Mouse (Mus musculus) midbrain, embryonic 12.5 days (tissue): ENCODE data around the gene Cs. TPM values are rescaled to one million over a fixed set of nuclear protein-coding genes. Genes with fewer than 3 reads are reported as not detected.

Source experiments
- ATAC-seq: fragments of 200-750 bp; cut with Nextera tagmentation; 2 replicates; pipeline ENCODE4 v1.8.0; 2017; ENCODE audit warnings: low read depth, moderate TSS enrichment, moderate library complexity; ENCODE audit not compliant: low FRiP score
- H3K27ac ChIP-seq: fragments of 300-500 bp; sonication (generic); replicated peaks from 2 replicates; pipeline ENCODE4 v1.5.1; 2016; ENCODE audit warnings: mild to moderate bottlenecking
- H3K27me3 ChIP-seq: fragments of 300-500 bp; sonication (generic); 2 replicates; pipeline ENCODE4 v1.6.1; 2016; ENCODE audit warnings: mild to moderate bottlenecking
- H3K36me3 ChIP-seq: fragments of 300-500 bp; sonication (generic); 2 replicates; pipeline ENCODE4 v1.6.1; 2016
- H3K4me1 ChIP-seq: fragments of 300-500 bp; sonication (generic); 2 replicates; pipeline ENCODE4 v1.6.1; 2016
- H3K4me2 ChIP-seq: fragments of 300-500 bp; sonication (generic); replicated peaks from 2 replicates; pipeline ENCODE4 v1.6.1; 2016; ENCODE audit warnings: mild to moderate bottlenecking, moderate library complexity
- H3K4me3 ChIP-seq: fragments of 300-500 bp; sonication (generic); 2 replicates; pipeline ENCODE4 v1.5.1; 2016; ENCODE audit warnings: mild to moderate bottlenecking
- H3K9ac ChIP-seq: fragments of 300-500 bp; sonication (generic); replicated peaks from 2 replicates; pipeline ENCODE4 v1.6.1; 2016; ENCODE audit warnings: mild to moderate bottlenecking, moderate library complexity
- H3K9me3 ChIP-seq: fragments of 300-500 bp; sonication (generic); 2 replicates; pipeline ENCODE4 v1.6.1; 2016; ENCODE audit warnings: mild to moderate bottlenecking
- WGBS: fragments of 180-500 bp; shearing (Covaris S2); methylation state at CpG from one replicate; pipeline ENCODE4 v1.1.7; 2016; 5-methylcytosine and 5-hydroxymethylcytosine counted together
- polyA plus RNA-seq: library from polyadenylated mRNA; unstranded; fragments of >200 nt; fragmentation: Nextera tagmentation; extraction: Ambion mirVana; gene quantifications from 2 replicates; pipeline ENCODE4 v1.2.1, GENCODE M21; 2016

The Cs gene
- polyA plus RNA-seq, 1 experiment from 2014 or later, result 209 TPM

- H3K4me1 ChIP-seq, result peaks cover 21% of the 10 kb centered on the region
- peak overlapping the region; percentile 21; the same call in 1 of the 2 replicates for H3K9ac ChIP-seq
Observed at GRCm38 (mm10) chr10:128397466-128397865, 59.9 kb downstream of the Cs start.

GRCm38 (mm10) chr10:128400338-128400737, 62.8 kb downstream of the Cs start:
- WGBS, result 39% methylated on average over 5 of the region's 5 CpGs
- no peak for ATAC-seq
- peaks cover 13% of the 10 kb centered on the region for H3K4me1 ChIP-seq
- no peaks in the 10 kb centered on the region for H3K9me3 ChIP-seq
- H3K4me3 ChIP-seq, result no peak overlapping the region
- H3K36me3 ChIP-seq, result peaks cover 17% of the 10 kb centered on the region
- no peaks in the 10 kb centered on the region for H3K27me3 ChIP-seq
- no peak overlapping the region for H3K9ac ChIP-seq
- no peak overlapping the region for H3K4me2 ChIP-seq
- H3K27ac ChIP-seq, result 0 out of 2 replicates have a peak overlapping the region, but pooled peaks have one; percentile 6

More at GRCm38 (mm10) chr10:128397466-128397865, 59.9 kb downstream of the Cs start:
- no peaks in the 10 kb centered on the region for H3K27me3 ChIP-seq
- H3K4me2 ChIP-seq, result no peak overlapping the region
- H3K36me3 ChIP-seq, result peaks cover 28% of the 10 kb centered on the region
- WGBS, result 68% methylated on average over 7 of the region's 7 CpGs
- no peak overlapping the region for H3K4me3 ChIP-seq
- no peaks in the 10 kb centered on the region for H3K9me3 ChIP-seq
- peak overlapping the region; percentile 54; the same call in 1 of the 2 replicates for H3K27ac ChIP-seq
- ATAC-seq, result peak; percentile 7; the same call in 1 of the 2 replicates

- Histone ChIP-seq H3K9ac (no peak within 1 kb of the TSS), H3K27me3 (no peaks in the 10 kb centered on the region), H3K9me3 (no peaks in the 10 kb centered on the region), H3K4me1 (peaks cover 13% of the 10 kb centered on the region), H3K27ac (0 out of 2 replicates have a peak within 1 kb of the TSS, but pooled peaks have one; percentile 6), H3K4me3 (no peak within 1 kb of the TSS), H3K36me3 (peaks cover 24% of the 10 kb centered on the region), H3K4me2 (no peak within 1 kb of the TSS)
- 26% methylated on average over 2 of the region's 2 CpGs for WGBS
- ATAC-seq, result no peak
Observed at GRCm38 (mm10) chr10:128401056-128401455, 63.5 kb downstream of the Cs start, which contains the start of gene Slc39a5. Gene Slc39a5 (minus strand): TSS chr10:128401229.

- peaks cover 26% of the 10 kb centered on the region for H3K36me3 ChIP-seq
- 80% methylated on average over 9 of the region's 9 CpGs for WGBS
- peaks cover 13% of the 10 kb centered on the region for H3K4me1 ChIP-seq
- H3K27ac ChIP-seq, result no peak overlapping the region
- no peak overlapping the region for H3K4me2 ChIP-seq
- no peaks in the 10 kb centered on the region for H3K9me3 ChIP-seq
- no peak overlapping the region for H3K9ac ChIP-seq
- no peak overlapping the region for H3K4me3 ChIP-seq
- no peak for ATAC-seq
- no peaks in the 10 kb centered on the region for H3K27me3 ChIP-seq
Observed at GRCm38 (mm10) chr10:128401638-128402037, 64.1 kb downstream of the Cs start.

GRCm38 (mm10) chr10:128403931-128404330, 66.4 kb downstream of the Cs start:
- H3K27me3 ChIP-seq, result no peaks in the 10 kb centered on the region
- H3K27ac ChIP-seq, result no peak overlapping the region
- H3K9ac ChIP-seq, result no peak overlapping the region
- peaks cover 10% of the 10 kb centered on the region for H3K4me1 ChIP-seq
- WGBS, result 96% methylated on average over 7 of the region's 7 CpGs
- H3K4me3 ChIP-seq, result no peak overlapping the region
- no peak overlapping the region for H3K4me2 ChIP-seq
- H3K36me3 ChIP-seq, result peaks cover 36% of the 10 kb centered on the region
- ATAC-seq, result no peak
- no peaks in the 10 kb centered on the region for H3K9me3 ChIP-seq

GRCm38 (mm10) chr10:128408591-128409535, 71.3 kb downstream of the Cs start:
- Histone ChIP-seq H3K9ac (peak overlapping the region; percentile 73), H3K4me1 (peaks cover 41% of the 10 kb centered on the region), H3K27me3 (no peaks in the 10 kb centered on the region), H3K36me3 (peaks cover 34% of the 10 kb centered on the region), H3K4me2 (peak overlapping the region; percentile 81), H3K9me3 (no peaks in the 10 kb centered on the region), H3K4me3 (peak overlapping the region; percentile 96), H3K27ac (peak overlapping the region; percentile 83)
- 21% methylated on average over 35 of the region's 35 CpGs for WGBS
- no peak; the same call in none of the 2 replicates for ATAC-seq

- Histone ChIP-seq H3K9me3 (no peaks in the 10 kb centered on the region), H3K4me1 (peaks cover 41% of the 10 kb centered on the region), H3K4me3 (peak overlapping the region; percentile 96), H3K4me2 (peak overlapping the region; percentile 81), H3K27me3 (no peaks in the 10 kb centered on the region), H3K36me3 (peaks cover 35% of the 10 kb centered on the region), H3K27ac (peak overlapping the region; percentile 83), H3K9ac (peak overlapping the region; percentile 94)
- WGBS, result 5% methylated on average over 36 of the region's 36 CpGs
- peak; percentile 86 for ATAC-seq
Observed at GRCm38 (mm10) chr10:128409692-128410559, 72.4 kb downstream of the Cs start.

GRCm38 (mm10) chr10:128410560-128410845, 73.0 kb downstream of the Cs start:
- H3K27ac ChIP-seq, result 0 out of 2 replicates have a peak overlapping the region, but pooled peaks have one; percentile 39
- no peaks in the 10 kb centered on the region for H3K9me3 ChIP-seq
- H3K4me2 ChIP-seq, result peak overlapping the region; percentile 81
- no peak for ATAC-seq
- peaks cover 41% of the 10 kb centered on the region for H3K4me1 ChIP-seq
- no peaks in the 10 kb centered on the region for H3K27me3 ChIP-seq
- peaks cover 38% of the 10 kb centered on the region for H3K36me3 ChIP-seq
- peak overlapping the region; percentile 96 for H3K4me3 ChIP-seq
- WGBS, result 15% methylated on average over 4 of the region's 4 CpGs
- peak overlapping the region; percentile 94; the same call in 1 of the 2 replicates for H3K9ac ChIP-seq

- peak within 1 kb of the TSS; percentile 94 for H3K9ac ChIP-seq
- H3K9me3 ChIP-seq, result no peaks in the 10 kb centered on the region
- H3K4me2 ChIP-seq, result peak within 1 kb of the TSS; percentile 81
- peak within 1 kb of the TSS; percentile 95 for H3K27ac ChIP-seq
- peaks cover 41% of the 10 kb centered on the region for H3K4me1 ChIP-seq
- H3K4me3 ChIP-seq, result peak within 1 kb of the TSS; percentile 96
- ATAC-seq, result peak; percentile 92
- no peaks in the 10 kb centered on the region for H3K27me3 ChIP-seq
- WGBS, result under 1% methylated on average over 50 of the region's 50 CpGs
- H3K36me3 ChIP-seq, result peaks cover 37% of the 10 kb centered on the region
Observed at GRCm38 (mm10) chr10:128411211-128412054, 73.9 kb downstream of the Cs start, which contains the start of the genes Nabp2 and Rnf41. Gene Nabp2 (minus strand): TSS chr10:128411492. Gene Rnf41 (plus strand): TSS chr10:128411657.

- Histone ChIP-seq H3K4me2 (peak overlapping the region; percentile 81), H3K4me1 (peaks cover 41% of the 10 kb centered on the region), H3K4me3 (peak overlapping the region; percentile 96), H3K36me3 (peaks cover 37% of the 10 kb centered on the region), H3K9ac (peak overlapping the region; percentile 94), H3K9me3 (no peaks in the 10 kb centered on the region), H3K27me3 (no peaks in the 10 kb centered on the region), H3K27ac (peak overlapping the region; percentile 95)
- no peak for ATAC-seq
- WGBS, result 0% methylated on average over 14 of the region's 14 CpGs
Observed at GRCm38 (mm10) chr10:128412055-128412381, 74.5 kb downstream of the Cs start.
